Mouse (Mus musculus): Measurements from ENCODE around the gene Gm28035.

Gene Gm28035

DNA sequence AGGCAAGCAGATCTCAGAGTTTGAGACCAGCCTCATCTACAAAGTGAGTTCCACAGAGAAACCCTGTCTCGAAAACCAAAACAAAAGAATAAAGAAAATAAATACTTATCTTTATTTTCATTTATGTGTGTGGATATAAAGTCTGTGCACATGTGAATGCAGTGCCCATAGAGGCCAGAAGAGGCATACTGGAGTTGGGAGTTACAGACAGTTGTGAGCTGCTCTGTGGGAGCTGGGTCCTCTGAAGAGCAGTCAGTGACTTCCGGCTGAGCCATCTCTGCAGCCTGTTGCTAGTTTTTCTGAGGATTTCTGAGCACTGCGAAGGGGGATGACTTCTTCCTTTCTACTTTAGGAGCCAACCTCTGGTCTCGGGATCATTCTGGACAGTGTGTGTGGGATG lies 75.8 kb downstream of the Gm28035 start:
- DNase-seq, result no peak

GRCm38 (mm10) chr2:30316955-30317354 lies 76.6 kb downstream of the Gm28035 start:
- no peak for DNase-seq

DNA sequence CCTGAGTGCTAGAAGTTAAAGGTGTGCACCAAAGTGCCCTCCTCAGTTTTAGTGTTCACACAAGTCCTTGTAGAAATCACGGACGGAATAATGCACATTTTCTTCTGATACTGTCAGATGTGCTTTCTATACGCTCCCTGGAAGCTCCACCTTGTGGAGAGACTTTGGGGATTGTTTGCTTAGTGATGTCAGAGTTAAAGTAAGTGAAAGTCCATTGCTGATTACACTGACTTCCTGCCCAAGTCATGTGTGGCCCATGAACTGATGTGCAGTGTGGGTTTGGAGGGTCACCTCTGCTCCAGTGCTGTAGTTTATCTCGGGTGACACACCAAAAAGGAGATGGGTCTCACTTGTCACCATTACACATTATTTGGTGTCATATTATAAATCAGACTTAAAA lies 78.9 kb downstream of the Gm28035 start:
- no peak for DNase-seq

- DNase-seq, result no peak
Observed at GRCm38 (mm10) chr2:30323111-30323510, 82.7 kb downstream of the Gm28035 start.

DNA sequence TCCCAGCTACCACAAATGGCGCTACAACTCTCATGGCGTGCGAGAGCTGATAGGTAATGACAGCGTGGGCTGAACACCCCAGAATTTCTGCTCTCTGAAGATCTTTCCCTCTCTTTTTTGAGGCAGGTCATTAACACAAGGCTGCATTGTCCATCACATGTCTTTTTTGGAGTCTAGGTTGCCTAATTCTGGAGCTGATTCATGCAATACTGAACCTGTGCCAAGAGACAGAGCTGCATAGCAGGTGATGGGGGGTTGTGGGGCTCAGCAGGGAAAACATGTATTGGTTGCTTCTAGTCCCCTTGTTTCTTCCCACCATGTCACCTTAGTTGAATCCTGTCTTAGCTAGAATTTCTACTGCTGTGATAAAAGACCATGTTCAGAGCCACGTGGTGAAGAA lies 84.9 kb downstream of the Gm28035 start:
- DNase-seq, result no peak

- no peak for DNase-seq
Observed at GRCm38 (mm10) chr2:30327276-30327675, 86.9 kb downstream of the Gm28035 start.

GRCm38 (mm10) chr2:30328791-30329190 lies 88.4 kb downstream of the Gm28035 start:
- no peak for DNase-seq
